Mouse (Mus musculus) cerebellum, postnatal 4 days (tissue): ENCODE measurements around the gene Myo18b.

Source experiments
- DNase-seq, 2 experiments: peaks; one replicate each; pipeline ENCODE4 v3.0.0; 2022; ENCODE audit warnings: low spot score in 2 of 2, mixed read lengths in 1 of 2

The Myo18b gene

GRCm38 (mm10) chr5:112895674-112896654 is at the start of gene Myo18b:
TSS of gene Myo18b (minus strand) at chr5:112896362.
- DNase-seq = no peak

GRCm38 (mm10) chr5:112945925-112946324 is 49.8 kb upstream of the Myo18b start:
- no peak for DNase-seq

GRCm38 (mm10) chr5:112942244-112942643 is 46.1 kb upstream of the Myo18b start:
- no peak for DNase-seq

GRCm38 (mm10) chr5:112941001-112941400 is 44.8 kb upstream of the Myo18b start:
- no peak for DNase-seq

GRCm38 (mm10) chr5:112936632-112937031 is 40.5 kb upstream of the Myo18b start:
- DNase-seq = no peak

GRCm38 (mm10) chr5:112935436-112935835 is 39.3 kb upstream of the Myo18b start:
- DNase-seq = no peak

GRCm38 (mm10) chr5:112932878-112933567 is 36.9 kb upstream of the Myo18b start:
- no peak for DNase-seq

- no peak for DNase-seq
Observed at GRCm38 (mm10) chr5:112931901-112932300, 35.7 kb upstream of the Myo18b start.

GRCm38 (mm10) chr5:112928201-112928881 is 32.2 kb upstream of the Myo18b start:
- no peak for DNase-seq

- DNase-seq = no peak
Observed at GRCm38 (mm10) chr5:112925422-112925821, 29.3 kb upstream of the Myo18b start.

- no peak for DNase-seq
Observed at GRCm38 (mm10) chr5:112924806-112925205, 28.6 kb upstream of the Myo18b start.

GRCm38 (mm10) chr5:112923841-112924240 is 27.7 kb upstream of the Myo18b start:
- no peak for DNase-seq

- DNase-seq = no peak
Observed at GRCm38 (mm10) chr5:112921914-112922313, 25.8 kb upstream of the Myo18b start.

GRCm38 (mm10) chr5:112910381-112910780 is 14.2 kb upstream of the Myo18b start:
- DNase-seq = no peak

- no peak for DNase-seq
Observed at GRCm38 (mm10) chr5:112908169-112908614, 12.0 kb upstream of the Myo18b start.

GRCm38 (mm10) chr5:112907504-112907903 is 11.3 kb upstream of the Myo18b start:
- no peak for DNase-seq

- no peak for DNase-seq
Observed at GRCm38 (mm10) chr5:112893462-112894060, 2.6 kb downstream of the Myo18b start.

- no peak for DNase-seq
Observed at GRCm38 (mm10) chr5:112892411-112892810, 3.8 kb downstream of the Myo18b start.

GRCm38 (mm10) chr5:112888651-112889050 is 7.5 kb downstream of the Myo18b start:
- no peak for DNase-seq

- DNase-seq = peak in 1 of 2 experiments; percentile 71
Observed at GRCm38 (mm10) chr5:112886687-112887491, 9.3 kb downstream of the Myo18b start.
